Mouse (Mus musculus): Measurements from ENCODE around the gene Akap2. TPM values are rescaled to one million over a fixed set of nuclear protein-coding genes. Genes with fewer than 3 reads are reported as not detected.
A peak's percentile ranks its signal among the peaks of the same experiment; 100 is the strongest.

Akap2 gene
- total and polyA plus RNA-seq, 3 experiments, result 1.7 to 7.2 TPM; not detected in 1

DNA sequence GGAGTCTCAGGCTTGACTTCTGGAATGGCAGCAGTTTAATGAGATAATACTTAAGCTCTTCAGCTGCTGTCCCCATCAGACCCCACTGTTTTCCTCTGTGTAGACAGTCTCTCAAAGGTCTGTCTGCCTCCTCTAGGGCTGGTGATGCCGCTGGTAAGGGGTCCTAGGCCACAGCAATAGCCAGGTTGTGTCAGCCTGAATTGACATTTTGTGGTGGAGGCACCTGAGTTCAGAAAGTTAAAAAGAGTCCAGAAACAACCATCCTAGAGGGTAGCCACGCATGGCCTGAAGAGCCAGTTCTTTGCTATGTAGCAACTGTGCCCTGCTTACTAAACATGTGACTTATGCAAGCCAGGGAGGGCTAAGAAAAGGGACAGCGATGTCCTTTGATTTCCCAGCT lies 130.2 kb downstream of the Akap2 start:
- Histone ChIP-seq H3K9ac (ENCODE audit: control insufficient read depth, low read depth, low read length, poor library complexity, severe bottlenecking) (no peak overlapping the region), H3K36me3 (ENCODE audit: control insufficient read depth in 1 of 2, insufficient read depth in 2 of 2, low read length in 2 of 2) (no peaks in the 10 kb centered on the region), H3K4me3 (ENCODE audit: control insufficient read depth in 1 of 2, insufficient read depth in 1 of 2, low read depth in 2 of 2, low read length in 2 of 2) (no peak overlapping the region), H3K27ac (ENCODE audit: control insufficient read depth, low read depth, low read length) (no peak overlapping the region), H3K9me3 (replicated peaks; ENCODE audit: insufficient read depth, low read length) (no peaks in the 10 kb centered on the region), H3K4me1 (ENCODE audit: control insufficient read depth in 1 of 2, insufficient read depth in 2 of 2, low read length in 2 of 2) (peaks cover 0 to 6% of the 10 kb centered on the region in 2 experiments; a peak in 1 of 4 replicates), H3K79me2 (ENCODE audit: control insufficient read depth, insufficient read depth, low read length, poor library complexity) (no peaks in the 10 kb centered on the region), H3K27me3 (ENCODE audit: control insufficient read depth in 1 of 2, insufficient read depth in 2 of 2, low read length in 2 of 2) (no peaks in the 10 kb centered on the region)
- TF ChIP-seq ZMIZ1 (IDR thresholded peaks at IDR 0.05; ENCODE audit: low read depth, low read length) (no peak), MXI1 (IDR thresholded peaks at IDR 0.05; ENCODE audit: low read depth, low read length) (no peak), MYC (IDR thresholded peaks at IDR 0.05; ENCODE audit: low read depth, low read length) (no peak), RCOR1 (IDR thresholded peaks at IDR 0.05; ENCODE audit: low read depth, low read length) (no peak), MAZ (IDR thresholded peaks at IDR 0.05; ENCODE audit: low read depth, low read length) (no peak), GATA1 (IDR thresholded peaks at IDR 0.05; ENCODE audit: low read depth, low read length) (no peak), CHD2 (IDR thresholded peaks at IDR 0.05; ENCODE audit: low read length) (no peak), JUND (IDR thresholded peaks at IDR 0.05; ENCODE audit: low read depth, low read length) (no peak), UBTF (IDR thresholded peaks at IDR 0.05; ENCODE audit: borderline replicate concordance, insufficient read depth, low read depth, low read length) (no peak), EP300 (IDR thresholded peaks at IDR 0.05; ENCODE audit: low read depth in 1 of 2, low read length in 2 of 2) (no peak), MAX (IDR thresholded peaks at IDR 0.05; ENCODE audit: low read length) (no peak), USF2 (IDR thresholded peaks at IDR 0.05; ENCODE audit: borderline replicate concordance in 1 of 2, insufficient read depth in 1 of 2, low read depth in 1 of 2, low read length in 2 of 2) (no peak), ELF1 (IDR thresholded peaks at IDR 0.05; ENCODE audit: low read depth, low read length) (no peak), TCF12 (IDR thresholded peaks at IDR 0.05; ENCODE audit: low read depth, low read length) (no peak), RAD21 (IDR thresholded peaks at IDR 0.05; ENCODE audit: low read depth, low read length) (no peak)
- DNase-seq (ENCODE audit: low read depth, low spot score), result no peak

DNA sequence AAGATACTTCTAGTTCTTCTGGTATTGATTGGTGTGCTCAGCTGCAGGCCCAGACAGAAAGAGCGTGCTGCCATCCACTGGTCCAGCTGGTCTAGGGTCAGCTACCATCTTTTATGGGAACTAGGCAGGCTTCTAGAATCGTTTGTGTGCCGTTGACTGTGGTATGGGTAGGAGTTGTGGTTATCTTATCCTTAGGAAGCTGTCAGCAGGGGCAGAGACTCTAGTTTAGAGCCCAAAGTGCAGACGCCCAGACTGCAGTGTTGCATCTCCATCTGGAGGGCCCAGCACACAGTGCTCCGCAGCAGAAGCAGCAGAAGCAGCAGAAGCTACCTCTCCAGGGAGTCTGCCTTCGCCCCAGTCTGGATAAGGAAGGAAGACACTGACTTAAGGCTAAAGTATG lies 132.0 kb downstream of the Akap2 start:
- peaks cover 0 to 6% of the 10 kb centered on the region in 2 experiments; a peak in 1 of 4 replicates for H3K4me1 ChIP-seq (ENCODE audit: control insufficient read depth in 1 of 2, insufficient read depth in 2 of 2, low read length in 2 of 2)
- peak; percentile 47 for DNase-seq (ENCODE audit: low read depth, low spot score)
- no peaks in the 10 kb centered on the region for H3K36me3 ChIP-seq (ENCODE audit: control insufficient read depth in 1 of 2, insufficient read depth in 2 of 2, low read length in 2 of 2)
- no peaks in the 10 kb centered on the region for H3K9me3 ChIP-seq (replicated peaks; ENCODE audit: insufficient read depth, low read length)
- H3K27ac ChIP-seq (ENCODE audit: control insufficient read depth, low read depth, low read length), result no peak overlapping the region
- no peak for TF ChIP-seq POLR2A (IDR thresholded peaks at IDR 0.05; ENCODE audit: control insufficient read depth in 1 of 2, insufficient read depth in 1 of 2, low read depth in 1 of 2, low read length in 2 of 2, poor library complexity in 1 of 2)
- no peak for TF ChIP-seq TCF12 (IDR thresholded peaks at IDR 0.05; ENCODE audit: low read depth, low read length)
- peak in 1 of 3 experiments; percentile 15; a peak in 1 of 6 replicates for TF ChIP-seq CTCF (IDR thresholded peaks at IDR 0.05 in 2 of 3, conservative IDR thresholded peaks at IDR 0.05 in 1 of 3; ENCODE audit: control insufficient read depth in 1 of 3, insufficient read depth in 1 of 3, low read depth in 2 of 3, low read length in 3 of 3, poor library complexity in 1 of 3, severe bottlenecking in 1 of 3)
- TF ChIP-seq EP300 (IDR thresholded peaks at IDR 0.05; ENCODE audit: low read depth in 1 of 2, low read length in 2 of 2), result peak in 1 of 2 experiments; percentile 46; a peak in 2 of 4 replicates
- 0 out of 2 replicates have a peak, but pooled peaks have one; percentile 12 for TF ChIP-seq ZC3H11A (IDR thresholded peaks at IDR 0.05; ENCODE audit: low read depth, low read length)
- peak; percentile 18 for TF ChIP-seq RAD21 (IDR thresholded peaks at IDR 0.05; ENCODE audit: low read depth, low read length)
- no peak for TF ChIP-seq ZNF384 (IDR thresholded peaks at IDR 0.05; ENCODE audit: low read depth, low read length)
- TF ChIP-seq ZKSCAN1 (IDR thresholded peaks at IDR 0.05; ENCODE audit: low read depth, low read length), result no peak
- 0 out of 2 replicates have a peak, but pooled peaks have one; percentile 49 for TF ChIP-seq TBP (IDR thresholded peaks at IDR 0.05; ENCODE audit: low read depth, low read length)
- peak; percentile 19 for TF ChIP-seq SMC3 (IDR thresholded peaks at IDR 0.05; ENCODE audit: low read depth, low read length)
- TF ChIP-seq RCOR1 (IDR thresholded peaks at IDR 0.05; ENCODE audit: low read depth, low read length), result no peak
- no peaks in the 10 kb centered on the region for H3K27me3 ChIP-seq (ENCODE audit: control insufficient read depth in 1 of 2, insufficient read depth in 2 of 2, low read length in 2 of 2)
- H3K9ac ChIP-seq (ENCODE audit: control insufficient read depth, low read depth, low read length, poor library complexity, severe bottlenecking), result no peak overlapping the region
- no peak overlapping the region for H3K4me3 ChIP-seq (ENCODE audit: control insufficient read depth in 1 of 2, insufficient read depth in 1 of 2, low read depth in 2 of 2, low read length in 2 of 2)
- H3K79me2 ChIP-seq (ENCODE audit: control insufficient read depth, insufficient read depth, low read length, poor library complexity), result no peaks in the 10 kb centered on the region
